Mouse (Mus musculus) cerebellum, adult 11 months (tissue): ENCODE measurements at regions not wholly inside any gene's neighbourhood (a gene's known extent, or its start where the extent isn't known, plus 50 kb on each side); places are given as distances from the start of the nearest gene placed in this dataset.

Experiments
- DNase-seq: peaks from one replicate; pipeline ENCODE4 v3.0.0; 2022

DNA sequence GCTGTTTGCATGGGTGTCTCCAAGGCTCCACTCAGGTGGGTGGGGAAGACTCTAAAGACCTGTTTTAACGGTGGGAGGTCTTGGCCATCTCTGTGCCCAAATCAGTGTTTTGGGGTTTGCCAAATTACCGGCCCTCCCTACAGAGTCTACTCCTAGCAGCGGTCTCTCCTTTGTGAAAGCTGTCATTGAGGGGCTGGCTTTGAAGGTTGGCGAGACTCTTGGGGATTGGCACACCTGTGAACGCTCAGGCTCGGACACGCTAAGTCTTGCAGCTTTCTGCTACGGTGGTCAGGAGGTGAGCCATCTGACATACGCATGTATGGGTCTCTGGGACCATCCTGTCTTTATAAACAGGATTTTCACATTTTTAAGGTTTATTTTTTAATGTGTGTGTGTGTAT, 76.1 kb upstream of the Irf2bp2 start:
- no peak for DNase-seq

DNA sequence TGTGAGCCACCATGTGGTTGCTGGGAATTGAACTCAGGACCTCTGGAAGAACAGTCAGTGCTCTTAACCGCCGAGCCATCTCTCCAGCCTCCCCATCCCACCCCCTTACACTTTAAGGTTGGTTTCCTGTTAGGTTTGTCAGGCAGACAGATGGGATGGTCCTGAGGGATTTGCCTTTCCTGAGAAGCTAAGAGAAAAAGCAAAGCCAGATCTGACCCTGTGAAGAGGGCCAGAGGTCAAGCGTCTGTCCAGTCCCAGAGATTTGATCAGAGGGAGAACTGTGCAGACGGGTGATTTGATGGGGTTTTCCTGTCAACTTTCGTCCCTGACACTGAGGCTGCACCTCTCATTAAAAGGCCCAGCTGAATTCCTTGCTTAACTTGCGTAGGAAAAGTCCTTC, 75.4 kb upstream of the Irf2bp2 start:
- DNase-seq, result no peak

DNA sequence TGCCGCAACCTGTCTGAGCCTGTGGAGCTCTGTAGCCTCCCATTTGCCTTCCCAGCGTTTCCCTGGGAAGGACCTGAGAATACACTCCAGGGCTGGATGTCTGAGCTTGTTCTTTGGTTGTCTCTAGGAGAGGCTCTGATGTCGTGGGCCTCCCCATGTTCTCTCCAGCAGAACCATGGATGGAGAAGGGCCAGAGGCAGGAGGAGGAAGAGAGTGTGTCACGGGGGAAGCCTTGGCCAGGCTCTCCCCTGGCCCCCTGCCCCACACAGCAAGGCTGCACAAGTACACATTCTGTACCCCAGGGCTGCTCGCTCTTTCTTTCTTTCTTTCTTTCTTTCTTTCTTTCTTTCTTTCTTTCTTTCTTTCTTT, 74.9 kb upstream of the Irf2bp2 start:
- no peak for DNase-seq

GRCm38 (mm10) chr8:126667721-126668656, 74.2 kb upstream of the Irf2bp2 start:
- DNase-seq, result peak; percentile 65

GRCm38 (mm10) chr8:126667086-126667720, 73.4 kb upstream of the Irf2bp2 start:
- peak; percentile 54 for DNase-seq

GRCm38 (mm10) chr8:126666327-126667085, 72.7 kb upstream of the Irf2bp2 start:
- peak; percentile 100 for DNase-seq

DNA sequence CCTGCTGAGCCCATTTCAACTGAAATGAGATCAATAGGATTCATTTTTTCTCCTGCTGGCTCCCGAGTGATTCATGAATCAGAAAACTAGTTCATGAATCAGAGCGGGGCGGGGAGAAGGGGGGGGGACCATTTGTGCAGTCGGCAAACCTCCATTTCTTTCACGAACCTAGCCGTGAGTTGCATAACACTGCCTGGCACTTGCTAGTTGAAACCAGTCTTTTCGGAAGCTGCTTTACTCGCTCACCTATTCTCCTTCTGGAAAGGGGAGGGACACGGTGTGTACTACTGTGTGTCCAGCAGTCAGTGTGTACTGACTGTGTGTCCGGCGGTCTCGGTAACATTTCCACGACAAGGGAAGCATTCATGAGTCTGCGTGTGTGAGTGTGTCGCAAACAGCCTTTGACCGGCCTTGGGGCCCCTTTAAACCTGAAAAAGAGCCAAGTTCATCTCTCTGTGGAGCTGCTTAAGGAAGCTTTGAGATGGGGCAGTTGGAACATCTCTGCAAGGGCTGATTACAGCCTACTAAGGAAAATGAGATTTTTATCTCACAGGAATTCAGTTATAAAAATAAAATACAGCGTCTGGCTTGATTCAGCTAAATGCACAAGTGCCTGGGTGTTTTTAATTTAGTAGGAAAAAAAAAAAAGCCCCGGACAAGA, 71.9 kb upstream of the Irf2bp2 start:
- peak; percentile 66 for DNase-seq

- DNase-seq, result peak; percentile 18
These were observed 71.1 kb upstream of the Irf2bp2 start for GRCm38 (mm10) chr8:126664891-126665290.

GRCm38 (mm10) chr8:126662797-126663784, 69.3 kb upstream of the Irf2bp2 start:
- peak; percentile 17 for DNase-seq

DNA sequence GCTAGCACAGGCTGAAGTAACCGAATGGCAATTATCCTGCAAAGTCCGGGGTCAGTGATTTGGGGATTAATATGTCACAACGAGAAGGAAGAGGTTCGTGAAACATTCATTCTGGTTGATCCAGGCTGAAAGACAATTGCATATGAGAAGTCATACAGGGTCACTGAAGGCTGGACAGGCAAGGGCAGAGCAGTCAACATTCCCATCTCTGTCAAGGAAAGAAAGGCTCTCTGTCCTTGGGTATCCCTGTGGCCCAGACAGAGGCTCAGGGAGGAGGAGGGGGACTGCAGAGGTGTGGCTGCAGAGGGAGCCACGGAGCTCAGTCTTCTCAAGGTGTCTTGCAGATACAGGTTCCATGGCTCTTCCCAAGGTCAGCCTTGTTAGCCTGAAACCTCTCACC, 68.4 kb upstream of the Irf2bp2 start:
- DNase-seq, result no peak

DNA sequence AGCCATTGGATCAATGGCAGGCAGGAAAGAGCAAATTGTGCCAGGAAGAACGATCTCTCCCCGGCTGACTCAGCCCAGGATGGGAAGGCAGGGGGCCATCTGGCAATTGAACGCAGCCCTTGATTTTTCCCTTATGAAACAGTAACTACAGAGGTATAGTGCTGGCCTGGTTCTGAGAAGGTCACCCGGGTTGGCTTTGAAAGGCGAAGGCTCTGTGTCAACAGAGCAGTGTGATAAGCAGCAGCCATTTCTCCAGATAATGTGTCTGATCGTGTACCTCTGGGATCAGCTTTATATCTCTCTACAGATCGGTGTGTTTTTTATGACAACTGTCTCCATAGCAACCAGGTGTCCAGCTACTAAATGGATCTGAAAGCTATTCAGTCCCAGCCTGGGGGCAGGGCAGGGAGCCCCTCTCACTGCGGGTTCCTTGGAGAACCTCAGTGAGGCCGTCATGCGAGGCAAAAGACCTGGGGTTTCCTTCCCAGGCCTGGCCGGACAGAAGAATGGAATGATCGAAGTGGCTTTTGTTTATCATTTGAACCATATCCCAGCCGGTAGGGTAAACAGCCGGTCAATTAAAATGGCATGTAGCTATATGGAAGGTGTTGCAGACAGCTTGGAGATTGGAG, 67.8 kb upstream of the Irf2bp2 start:
- DNase-seq, result peak; percentile 22

- DNase-seq, result no peak
These were observed 67.0 kb upstream of the Irf2bp2 start for GRCm38 (mm10) chr8:126660658-126661316.

DNA sequence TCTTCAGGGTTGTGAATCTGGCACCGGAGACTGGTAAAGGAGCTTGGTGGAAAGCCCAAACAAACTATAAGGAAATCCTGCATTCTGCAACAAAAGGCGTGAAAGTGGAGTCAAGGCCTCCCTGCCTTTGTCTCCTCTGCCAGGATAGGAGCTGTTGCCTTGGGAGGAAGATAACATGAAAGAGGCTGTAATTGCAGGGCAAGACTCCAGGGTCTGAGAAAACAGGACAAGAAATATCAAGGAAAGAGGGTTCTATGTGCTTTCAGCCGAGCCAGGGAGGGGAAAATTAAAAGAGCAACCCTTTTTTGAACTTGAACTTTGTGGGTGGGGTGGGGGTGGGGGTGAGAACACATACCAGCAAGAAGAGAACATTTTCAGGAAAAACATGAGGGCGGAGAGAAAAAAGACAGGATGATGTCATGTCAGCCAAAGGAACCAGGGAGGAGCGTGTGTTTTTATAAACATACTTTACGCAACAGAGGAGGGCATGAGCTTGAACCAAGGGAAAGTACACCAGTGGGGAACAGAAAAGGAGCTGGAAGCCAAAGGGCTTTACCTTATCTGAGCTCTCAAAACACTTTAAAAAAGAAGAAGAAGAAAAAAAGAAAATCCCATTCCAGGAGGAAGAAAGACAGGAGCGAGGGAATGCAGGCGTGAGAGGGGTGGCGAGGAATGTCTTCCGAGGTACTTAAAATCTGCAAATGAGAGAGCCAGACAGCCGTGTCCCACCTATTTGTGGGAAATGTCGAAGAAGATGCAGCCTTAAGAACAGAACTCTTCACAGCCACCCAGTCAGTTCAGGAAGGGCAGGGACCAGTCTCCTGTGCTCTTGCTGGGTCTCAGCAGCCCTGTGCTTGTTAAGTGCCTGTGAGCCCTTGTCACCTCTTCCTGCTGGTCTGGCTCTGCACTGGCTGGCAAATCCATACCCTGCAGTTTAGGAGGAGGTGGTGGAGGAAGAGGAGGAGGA, 66.2 kb upstream of the Irf2bp2 start:
- DNase-seq, result no peak

DNA sequence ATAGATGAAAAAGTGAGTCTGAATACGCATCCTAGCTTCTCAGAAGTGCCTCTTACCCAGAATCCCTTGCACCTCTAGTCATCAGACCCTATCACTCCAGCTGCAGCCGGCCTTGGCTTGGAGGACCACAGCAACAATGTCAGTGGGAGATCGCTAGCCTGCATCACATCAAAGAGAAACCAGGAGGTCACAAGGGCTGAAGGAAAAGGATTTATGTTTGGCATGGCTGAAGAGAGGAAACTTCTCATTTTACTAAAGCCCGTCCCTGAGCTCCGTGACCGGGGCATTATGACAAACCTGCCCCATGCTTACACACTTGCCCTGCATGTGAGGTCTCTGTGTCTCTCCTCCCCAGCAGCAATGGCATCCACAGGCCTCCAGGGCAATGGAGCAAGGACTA, 63.8 kb upstream of the Irf2bp2 start:
- DNase-seq, result no peak

GRCm38 (mm10) chr8:126656554-126657260, 62.9 kb upstream of the Irf2bp2 start:
- DNase-seq, result no peak

GRCm38 (mm10) chr8:126655565-126655964, 61.8 kb upstream of the Irf2bp2 start:
- DNase-seq, result no peak

DNA sequence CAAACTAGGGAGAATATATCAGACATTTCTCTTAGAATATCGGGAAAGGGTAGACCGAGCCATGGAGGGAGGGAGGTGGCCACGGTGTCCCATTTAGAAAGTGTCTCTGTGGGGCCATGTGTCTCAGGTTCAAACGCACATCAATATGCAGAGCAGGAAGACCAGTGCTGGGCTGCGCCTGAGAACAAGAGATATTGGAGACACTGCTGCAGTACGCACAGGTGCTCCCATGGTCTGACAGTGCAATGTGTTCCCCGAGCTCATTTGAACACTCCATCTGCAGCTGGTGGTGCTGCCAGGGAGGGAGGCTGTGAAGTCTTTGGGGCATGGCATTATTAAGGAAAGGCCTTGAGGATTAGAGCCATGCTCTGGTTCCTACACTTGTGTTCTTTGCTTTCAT, 60.6 kb upstream of the Irf2bp2 start:
- no peak for DNase-seq

GRCm38 (mm10) chr8:126652151-126652550, 58.4 kb upstream of the Irf2bp2 start:
- no peak for DNase-seq

DNA sequence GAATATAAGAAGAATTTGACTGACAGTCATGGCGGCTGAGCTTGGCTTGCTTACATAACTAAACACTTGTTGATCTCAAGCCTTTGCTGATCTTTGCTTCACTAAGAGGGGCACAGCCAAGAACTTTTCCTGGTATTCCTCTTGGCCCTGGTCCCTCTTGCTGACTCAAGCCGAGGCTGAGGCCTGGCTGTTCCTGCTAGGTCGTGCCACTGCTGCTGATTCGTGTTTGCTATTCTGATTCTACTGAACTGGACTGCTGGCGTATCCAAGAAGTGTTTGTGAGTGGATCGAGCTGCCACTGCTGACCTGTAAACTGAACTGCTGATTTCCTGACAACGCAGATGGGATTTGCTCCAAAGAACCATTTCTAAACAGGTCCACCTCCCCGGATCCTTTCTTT, 57.2 kb upstream of the Irf2bp2 start:
- no peak for DNase-seq
